Mouse (Mus musculus): ENCODE data around the gene Rad51c. TPM values are rescaled to one million over a fixed set of nuclear protein-coding genes. Genes with fewer than 3 reads are reported as not detected.
A peak's percentile ranks its signal among the peaks of the same experiment; 100 is the strongest.
"Not testable (repeated sequence)": the region's sequence is repeated elsewhere in the genome, so short reads cannot be mapped to it uniquely, and the experiment has no call there.

Rad51c gene
- polyA plus RNA-seq, 1 experiment from 2014 or later = 13.4 TPM

- no peaks in the 10 kb centered on the region for H3K27me3 ChIP-seq (ENCODE audit: control insufficient read depth, insufficient read depth, low read length)
- DNase-seq (ENCODE audit: low spot score) (no peak), ATAC-seq (ENCODE audit: insufficient read depth, low FRiP score, low TSS enrichment) (no peak)
- no peak overlapping the region for H3K9ac ChIP-seq (ENCODE audit: low read length)
- no peak overlapping the region for H3K27ac ChIP-seq (ENCODE audit: low read depth, low read length)
- no peaks in the 10 kb centered on the region for H3K9me3 ChIP-seq (ENCODE audit: control insufficient read depth, low read length)
- 0 out of 2 replicates have a peak, but pooled peaks cover under 1% of the 10 kb centered on the region for H3K4me1 ChIP-seq (ENCODE audit: control insufficient read depth, insufficient read depth, low read length)
- no peaks in the 10 kb centered on the region for H3K36me3 ChIP-seq (ENCODE audit: control insufficient read depth, insufficient read depth, low read length)
- H3K4me3 ChIP-seq (ENCODE audit: low read depth, low read length) = no peak overlapping the region
- no peak overlapping the region for H3K4me2 ChIP-seq (ENCODE audit: low read depth)
Observed at GRCm38 (mm10) chr11:87447429-87447828, 42.7 kb upstream of the Rad51c start.

GRCm38 (mm10) chr11:87446159-87446558, 41.4 kb upstream of the Rad51c start:
- ATAC-seq (ENCODE audit: insufficient read depth, low FRiP score, low TSS enrichment) (no peak), DNase-seq (ENCODE audit: low spot score) (no peak)
- Histone ChIP-seq H3K9ac (ENCODE audit: low read length) (no peak overlapping the region), H3K36me3 (ENCODE audit: control insufficient read depth, insufficient read depth, low read length) (no peaks in the 10 kb centered on the region), H3K9me3 (ENCODE audit: control insufficient read depth, low read length) (no peaks in the 10 kb centered on the region), H3K4me1 (ENCODE audit: control insufficient read depth, insufficient read depth, low read length) (0 out of 2 replicates have a peak, but pooled peaks cover 2% of the 10 kb centered on the region), H3K27ac (ENCODE audit: low read depth, low read length) (no peak overlapping the region), H3K4me2 (ENCODE audit: low read depth) (no peak overlapping the region), H3K4me3 (ENCODE audit: low read depth, low read length) (no peak overlapping the region), H3K27me3 (ENCODE audit: control insufficient read depth, insufficient read depth, low read length) (no peaks in the 10 kb centered on the region)
- WGBS = 93% methylated on average over 3 of the region's 3 CpGs

- H3K4me2 ChIP-seq (ENCODE audit: low read depth); DNase-seq (ENCODE audit: low spot score); ATAC-seq (ENCODE audit: insufficient read depth, low FRiP score, low TSS enrichment); H3K4me3 ChIP-seq (ENCODE audit: low read depth, low read length); H3K27ac ChIP-seq (ENCODE audit: low read depth, low read length); H3K9ac ChIP-seq (ENCODE audit: low read length); H3K9me3 ChIP-seq (ENCODE audit: control insufficient read depth, low read length); H3K36me3 ChIP-seq (ENCODE audit: control insufficient read depth, insufficient read depth, low read length); H3K4me1 ChIP-seq (ENCODE audit: control insufficient read depth, insufficient read depth, low read length); H3K27me3 ChIP-seq (ENCODE audit: control insufficient read depth, insufficient read depth, low read length): not testable (repeated sequence)
- WGBS = 58% methylated on average over 3 of the region's 4 CpGs
Observed at GRCm38 (mm10) chr11:87445593-87445992, 40.8 kb upstream of the Rad51c start.

GRCm38 (mm10) chr11:87444735-87445428, 40.1 kb upstream of the Rad51c start:
- Histone ChIP-seq H3K27me3 (ENCODE audit: control insufficient read depth, insufficient read depth, low read length) (no peaks in the 10 kb centered on the region), H3K9me3 (ENCODE audit: control insufficient read depth, low read length) (no peaks in the 10 kb centered on the region), H3K9ac (ENCODE audit: low read length) (no peak overlapping the region), H3K4me1 (ENCODE audit: control insufficient read depth, insufficient read depth, low read length) (0 out of 2 replicates have a peak, but pooled peaks cover 2% of the 10 kb centered on the region), H3K4me2 (ENCODE audit: low read depth) (no peak overlapping the region), H3K4me3 (ENCODE audit: low read depth, low read length) (no peak overlapping the region), H3K27ac (ENCODE audit: low read depth, low read length) (no peak overlapping the region), H3K36me3 (ENCODE audit: control insufficient read depth, insufficient read depth, low read length) (no peaks in the 10 kb centered on the region)
- WGBS = 8% methylated on average over 16 of the region's 16 CpGs
- no peak for DNase-seq (ENCODE audit: low spot score)
- no peak for ATAC-seq (ENCODE audit: insufficient read depth, low FRiP score, low TSS enrichment)

GRCm38 (mm10) chr11:87444056-87444455, 39.3 kb upstream of the Rad51c start:
- not testable (repeated sequence) for H3K4me1 ChIP-seq (ENCODE audit: control insufficient read depth, insufficient read depth, low read length); H3K36me3 ChIP-seq (ENCODE audit: control insufficient read depth, insufficient read depth, low read length); H3K27me3 ChIP-seq (ENCODE audit: control insufficient read depth, insufficient read depth, low read length); H3K27ac ChIP-seq (ENCODE audit: low read depth, low read length); H3K9me3 ChIP-seq (ENCODE audit: control insufficient read depth, low read length); DNase-seq (ENCODE audit: low spot score); H3K9ac ChIP-seq (ENCODE audit: low read length); ATAC-seq (ENCODE audit: insufficient read depth, low FRiP score, low TSS enrichment); H3K4me3 ChIP-seq (ENCODE audit: low read depth, low read length); H3K4me2 ChIP-seq (ENCODE audit: low read depth)
- 74% methylated on average over 10 of the region's 10 CpGs for WGBS

GRCm38 (mm10) chr11:87443373-87443883, 38.7 kb upstream of the Rad51c start:
- Histone ChIP-seq H3K4me2 (ENCODE audit: low read depth) (no peak overlapping the region), H3K27ac (ENCODE audit: low read depth, low read length) (0 out of 2 replicates have a peak overlapping the region, but pooled peaks have one; percentile 0)
- 0% methylated on average over 5 of the region's 5 CpGs for WGBS

GRCm38 (mm10) chr11:87442643-87443372, 38.1 kb upstream of the Rad51c start:
- H3K9me3 ChIP-seq (ENCODE audit: control insufficient read depth, low read length); H3K4me1 ChIP-seq (ENCODE audit: control insufficient read depth, insufficient read depth, low read length); H3K36me3 ChIP-seq (ENCODE audit: control insufficient read depth, insufficient read depth, low read length); H3K27me3 ChIP-seq (ENCODE audit: control insufficient read depth, insufficient read depth, low read length): not testable (repeated sequence)
- peak overlapping the region; percentile 12; the same call in 1 of the 2 replicates for H3K4me3 ChIP-seq (ENCODE audit: low read depth, low read length)
- peak; percentile 98 for ATAC-seq (ENCODE audit: insufficient read depth, low FRiP score, low TSS enrichment)
- H3K27ac ChIP-seq (ENCODE audit: low read depth, low read length) = 0 out of 2 replicates have a peak overlapping the region, but pooled peaks have one; percentile 17
- under 1% methylated on average over 32 of the region's 62 CpGs for WGBS
- H3K4me2 ChIP-seq (ENCODE audit: low read depth) = peak overlapping the region; percentile 37
- peak overlapping the region; percentile 42; the same call in 1 of the 2 replicates for H3K9ac ChIP-seq (ENCODE audit: low read length)
- DNase-seq (ENCODE audit: low spot score) = peak; percentile 77

More at GRCm38 (mm10) chr11:87443373-87443883, 38.7 kb upstream of the Rad51c start:
- Histone ChIP-seq H3K4me3 (ENCODE audit: low read depth, low read length) (no peak overlapping the region), H3K9me3 (ENCODE audit: control insufficient read depth, low read length) (no peaks in the 10 kb centered on the region), H3K4me1 (ENCODE audit: control insufficient read depth, insufficient read depth, low read length) (0 out of 2 replicates have a peak, but pooled peaks cover 2% of the 10 kb centered on the region), H3K27me3 (ENCODE audit: control insufficient read depth, insufficient read depth, low read length) (no peaks in the 10 kb centered on the region), H3K36me3 (ENCODE audit: control insufficient read depth, insufficient read depth, low read length) (no peaks in the 10 kb centered on the region), H3K9ac (ENCODE audit: low read length) (no peak overlapping the region)
- DNase-seq (ENCODE audit: low spot score) (peak; percentile 66), ATAC-seq (ENCODE audit: insufficient read depth, low FRiP score, low TSS enrichment) (no peak)

GRCm38 (mm10) chr11:87439796-87440420, 35.2 kb upstream of the Rad51c start:
- no peak overlapping the region for H3K4me2 ChIP-seq (ENCODE audit: low read depth)
- H3K9ac ChIP-seq (ENCODE audit: low read length) = no peak overlapping the region
- 88% methylated on average over 10 of the region's 10 CpGs for whole genome bisulfite sequencing
- H3K9me3 ChIP-seq (ENCODE audit: control insufficient read depth, low read length) = no peaks in the 10 kb centered on the region
- no peak overlapping the region for H3K27ac ChIP-seq (ENCODE audit: low read depth, low read length)
- no peak overlapping the region for H3K4me3 ChIP-seq (ENCODE audit: low read depth, low read length)
- DNase-seq (ENCODE audit: low spot score) (no peak), ATAC-seq (ENCODE audit: insufficient read depth, low FRiP score, low TSS enrichment) (no peak)
- H3K4me1 ChIP-seq (ENCODE audit: control insufficient read depth, insufficient read depth, low read length) = 0 out of 2 replicates have a peak, but pooled peaks cover 2% of the 10 kb centered on the region
- no peaks in the 10 kb centered on the region for H3K36me3 ChIP-seq (ENCODE audit: control insufficient read depth, insufficient read depth, low read length)
- no peaks in the 10 kb centered on the region for H3K27me3 ChIP-seq (ENCODE audit: control insufficient read depth, insufficient read depth, low read length)

Data from neural tube, embryonic 11.5 days (tissue).